Mouse (Mus musculus): ENCODE data around the gene Jazf1. TPM values are rescaled to one million over a fixed set of nuclear protein-coding genes. Genes with fewer than 3 reads are reported as not detected.

The Jazf1 gene
- polyA plus RNA-seq, 2 experiments, result 0.71 to 1.2 TPM

- TF ChIP-seq EP300 (IDR thresholded peaks at IDR 0.05; ENCODE audit: low read depth) (no peak), CTCF (IDR thresholded peaks at IDR 0.05; ENCODE audit: low read depth) (no peak)
- DNase-seq (ENCODE audit: low read depth in 3 of 3, low spot score in 3 of 3) (no peak), ATAC-seq (ENCODE audit: insufficient read depth) (no peak)
- no peak overlapping the region for H3K27ac ChIP-seq
- H3K36me3 ChIP-seq (replicated peaks; ENCODE audit: control insufficient read depth, insufficient read depth, low read depth), result no peaks in the 10 kb centered on the region
- no peak overlapping the region for H3K9ac ChIP-seq (replicated peaks)
- 34% methylated on average over 7 of the region's 7 CpGs for WGBS (ENCODE audit: insufficient replicate concordance)
- no peak overlapping the region for H3K4me2 ChIP-seq (ENCODE audit: low read depth)
- H3K4me1 ChIP-seq (replicated peaks; ENCODE audit: control insufficient read depth in 2 of 2, insufficient read depth in 2 of 2, low read length in 1 of 2), result 0 out of 4 replicates have a peak, but pooled peaks cover 0 to 2% of the 10 kb centered on the region in 2 experiments
- H3K9me3 ChIP-seq (ENCODE audit: control insufficient read depth, low read length), result no peaks in the 10 kb centered on the region
- no peak overlapping the region for H3K4me3 ChIP-seq (ENCODE audit: insufficient read depth in 1 of 2, low read depth in 2 of 2, low read length in 2 of 2)
- H3K27me3 ChIP-seq (ENCODE audit: control insufficient read depth, insufficient read depth, low read length), result no peaks in the 10 kb centered on the region
These were observed 103.1 kb downstream of the Jazf1 start for GRCm38 (mm10) chr6:52965340-52965739.

GRCm38 (mm10) chr6:52963840-52964690, 104.4 kb downstream of the Jazf1 start:
- Histone ChIP-seq H3K4me3 (ENCODE audit: insufficient read depth in 1 of 2, low read depth in 2 of 2, low read length in 2 of 2) (no peak overlapping the region), H3K27ac (no peak overlapping the region), H3K9me3 (ENCODE audit: control insufficient read depth, low read length) (no peaks in the 10 kb centered on the region), H3K27me3 (ENCODE audit: control insufficient read depth, insufficient read depth, low read length) (no peaks in the 10 kb centered on the region), H3K4me2 (ENCODE audit: low read depth) (no peak overlapping the region), H3K9ac (replicated peaks) (no peak overlapping the region), H3K4me1 (replicated peaks; ENCODE audit: control insufficient read depth in 2 of 2, insufficient read depth in 2 of 2, low read length in 1 of 2) (0 out of 4 replicates have a peak, but pooled peaks cover 0 to 2% of the 10 kb centered on the region in 2 experiments), H3K36me3 (replicated peaks; ENCODE audit: control insufficient read depth, insufficient read depth, low read depth) (no peaks in the 10 kb centered on the region)
- WGBS (ENCODE audit: insufficient replicate concordance), result 72% methylated on average over 13 of the region's 13 CpGs
- DNase-seq (ENCODE audit: low read depth in 3 of 3, low spot score in 3 of 3) (no peak), ATAC-seq (ENCODE audit: insufficient read depth) (no peak)
- no peak for TF ChIP-seq EP300 (IDR thresholded peaks at IDR 0.05; ENCODE audit: low read depth)
- no peak for TF ChIP-seq CTCF (IDR thresholded peaks at IDR 0.05; ENCODE audit: low read depth)

GRCm38 (mm10) chr6:52963430-52963732, 105.0 kb downstream of the Jazf1 start:
- WGBS (ENCODE audit: insufficient replicate concordance), result 68% methylated on average over 6 of the region's 6 CpGs
- Histone ChIP-seq H3K9me3 (ENCODE audit: control insufficient read depth, low read length) (no peaks in the 10 kb centered on the region), H3K27ac (no peak overlapping the region), H3K36me3 (replicated peaks; ENCODE audit: control insufficient read depth, insufficient read depth, low read depth) (no peaks in the 10 kb centered on the region), H3K9ac (replicated peaks) (no peak overlapping the region), H3K4me2 (ENCODE audit: low read depth) (no peak overlapping the region), H3K27me3 (ENCODE audit: control insufficient read depth, insufficient read depth, low read length) (no peaks in the 10 kb centered on the region), H3K4me1 (replicated peaks; ENCODE audit: control insufficient read depth in 2 of 2, insufficient read depth in 2 of 2, low read length in 1 of 2) (0 out of 4 replicates have a peak, but pooled peaks cover 0 to 2% of the 10 kb centered on the region in 2 experiments), H3K4me3 (ENCODE audit: insufficient read depth in 1 of 2, low read depth in 2 of 2, low read length in 2 of 2) (no peak overlapping the region)
- no peak for TF ChIP-seq CTCF (IDR thresholded peaks at IDR 0.05; ENCODE audit: low read depth)
- DNase-seq (ENCODE audit: low read depth in 3 of 3, low spot score in 3 of 3) (no peak), ATAC-seq (ENCODE audit: insufficient read depth) (no peak)

DNA sequence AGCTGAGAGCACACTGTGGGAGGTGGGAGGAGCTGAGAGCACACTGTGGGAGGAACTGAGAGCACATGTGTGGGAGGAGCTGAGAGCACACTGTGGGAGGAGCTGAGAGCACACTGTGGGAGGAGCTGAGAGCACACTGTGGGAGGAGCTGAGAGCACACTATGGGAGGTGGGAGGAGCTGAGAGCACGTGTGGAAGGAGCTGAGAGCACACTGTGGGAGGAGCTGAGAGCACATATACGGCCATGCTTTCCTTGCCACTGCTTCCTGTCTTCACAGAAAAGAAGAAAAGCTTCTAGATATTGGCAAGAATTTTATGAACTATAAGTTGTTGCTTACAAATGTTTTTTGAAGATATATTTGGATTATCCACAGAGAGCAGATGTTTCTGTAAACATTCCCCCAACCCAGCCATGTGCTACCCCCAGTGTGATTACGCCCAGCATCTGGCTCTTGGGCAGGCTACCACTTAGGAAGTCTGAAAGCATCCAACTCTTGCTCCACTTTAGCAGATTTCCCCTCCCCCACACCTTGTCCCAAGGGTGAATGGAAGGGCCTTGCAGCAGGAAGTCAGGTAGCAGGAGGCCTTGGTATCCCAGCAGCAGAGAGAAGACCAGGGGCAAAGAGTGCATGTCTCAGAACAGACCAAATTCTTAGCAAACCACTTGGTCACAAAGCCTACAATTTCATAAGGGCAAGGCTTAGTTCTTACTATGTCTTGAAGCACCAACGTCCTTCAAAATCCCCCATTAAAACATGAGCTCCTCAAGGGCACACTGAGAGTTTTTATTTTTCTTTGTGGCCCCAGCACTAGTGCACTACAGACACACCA, 105.6 kb downstream of the Jazf1 start:
- Histone ChIP-seq H3K4me1 (replicated peaks; ENCODE audit: control insufficient read depth in 2 of 2, insufficient read depth in 2 of 2, low read length in 1 of 2) (0 out of 4 replicates have a peak, but pooled peaks cover 0 to 2% of the 10 kb centered on the region in 2 experiments), H3K9me3 (ENCODE audit: control insufficient read depth, low read length) (no peaks in the 10 kb centered on the region), H3K4me3 (ENCODE audit: insufficient read depth in 1 of 2, low read depth in 2 of 2, low read length in 2 of 2) (no peak overlapping the region), H3K27ac (no peak overlapping the region), H3K4me2 (ENCODE audit: low read depth) (no peak overlapping the region), H3K27me3 (ENCODE audit: control insufficient read depth, insufficient read depth, low read length) (no peaks in the 10 kb centered on the region), H3K9ac (replicated peaks) (no peak overlapping the region), H3K36me3 (replicated peaks; ENCODE audit: control insufficient read depth, insufficient read depth, low read depth) (no peaks in the 10 kb centered on the region)
- ATAC-seq (ENCODE audit: insufficient read depth), result no peak
- DNase-seq (ENCODE audit: low read depth in 3 of 3, low spot score in 3 of 3), result no peak
- TF ChIP-seq CTCF (IDR thresholded peaks at IDR 0.05; ENCODE audit: low read depth), result no peak
- no peak for TF ChIP-seq EP300 (IDR thresholded peaks at IDR 0.05; ENCODE audit: low read depth)
- 54% methylated on average over 4 of the region's 4 CpGs for WGBS (ENCODE audit: insufficient replicate concordance)

Data from liver, embryonic 14.5 days (tissue).